Mouse (Mus musculus) erythroblast, adult 5-6 weeks (primary cell): ENCODE measurements around the gene Aunip. TPM values are rescaled to one million over a fixed set of nuclear protein-coding genes. Genes with fewer than 3 reads are reported as not detected.
"Not testable (repeated sequence)": the region's sequence is repeated elsewhere in the genome, so short reads cannot be mapped to it uniquely, and the experiment has no call there.

Source experiments
- ATAC-seq: replicated peaks from 2 replicates; pipeline ENCODE4 v1.8.0; 2016; ENCODE audit warnings: moderate number of reproducible peaks, mild to moderate bottlenecking, moderate TSS enrichment, inconsistent platforms; ENCODE audit not compliant: poor library complexity, low FRiP score, severe bottlenecking
- total RNA-seq, 2 experiments: library from RNA; stranded (forward) in 1 of 2; stranded (reverse) in 1 of 2; fragments of 150-400 nt in 1 of 2; fragments of 200-764, 138-1000 nt in 1 of 2; gene quantifications; 2 replicates each; pipeline versions ENCODE4 v1.2.3 to v1.2.4; 2015 to 2017; ENCODE audit warnings: low replicate concordance in 2 of 2

Aunip gene
- total RNA-seq, 2 experiments from 2014 or later, result 4.0 to 8.4 TPM

- ATAC-seq, result no peak
Observed at GRCm38 (mm10) chr4:134484231-134484630, 26.6 kb upstream of the Aunip start.

DNA sequence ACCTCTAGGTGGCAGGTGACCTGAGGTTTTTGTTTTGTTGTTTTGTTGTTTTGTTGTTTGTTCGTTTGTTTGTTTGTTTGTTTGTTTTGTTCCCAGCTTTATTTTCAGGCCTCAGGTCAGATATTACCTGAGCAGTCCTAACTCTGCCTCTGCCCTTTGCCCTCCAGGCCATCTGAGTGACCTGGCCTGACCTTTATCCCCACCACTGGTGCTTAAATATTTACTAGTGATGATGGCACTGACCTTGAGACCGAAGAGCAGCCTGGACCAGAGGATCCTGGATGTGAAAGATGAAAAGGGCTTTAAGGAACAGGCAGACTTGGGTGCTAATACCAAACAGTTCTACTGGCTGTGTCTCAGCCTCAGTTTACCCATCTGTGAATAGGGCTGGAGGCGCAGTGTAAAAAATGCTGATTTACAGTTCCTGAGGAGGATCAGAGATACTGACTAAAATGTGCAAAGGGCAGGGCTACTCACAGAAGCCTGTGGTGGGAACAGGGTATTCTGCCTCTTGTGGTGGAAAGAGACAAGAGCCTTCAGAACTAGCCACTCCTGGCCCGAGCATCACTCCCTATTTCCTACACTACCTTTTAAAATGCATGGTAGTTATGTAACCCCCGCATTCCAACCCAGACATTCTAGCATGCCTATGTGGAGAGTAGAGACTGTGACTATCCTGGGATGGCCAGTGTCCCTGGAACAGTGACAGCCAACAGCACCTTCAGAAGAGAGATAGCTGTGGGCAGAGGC lies 25.5 kb upstream of the Aunip start:
- ATAC-seq, result no peak

DNA sequence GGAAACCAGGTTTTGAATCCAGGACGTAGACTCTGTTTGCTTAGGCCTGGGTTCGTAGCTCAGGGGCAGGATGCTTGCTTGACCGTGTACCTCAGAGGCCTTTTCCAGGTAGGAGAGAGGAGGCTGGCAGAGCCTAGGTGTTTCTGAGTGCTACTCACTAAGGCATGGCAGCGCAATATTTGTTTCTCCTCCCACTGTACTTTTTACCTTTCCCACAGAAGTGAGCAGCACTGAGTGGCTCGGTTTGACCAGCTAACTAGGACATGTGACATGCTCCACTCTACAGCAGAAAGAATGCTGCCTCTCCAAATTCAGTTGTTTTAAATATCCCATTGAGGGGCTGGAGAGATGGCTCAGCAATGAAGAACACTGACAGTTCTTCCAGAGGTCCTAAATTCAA lies 22.6 kb upstream of the Aunip start:
- no peak for ATAC-seq

DNA sequence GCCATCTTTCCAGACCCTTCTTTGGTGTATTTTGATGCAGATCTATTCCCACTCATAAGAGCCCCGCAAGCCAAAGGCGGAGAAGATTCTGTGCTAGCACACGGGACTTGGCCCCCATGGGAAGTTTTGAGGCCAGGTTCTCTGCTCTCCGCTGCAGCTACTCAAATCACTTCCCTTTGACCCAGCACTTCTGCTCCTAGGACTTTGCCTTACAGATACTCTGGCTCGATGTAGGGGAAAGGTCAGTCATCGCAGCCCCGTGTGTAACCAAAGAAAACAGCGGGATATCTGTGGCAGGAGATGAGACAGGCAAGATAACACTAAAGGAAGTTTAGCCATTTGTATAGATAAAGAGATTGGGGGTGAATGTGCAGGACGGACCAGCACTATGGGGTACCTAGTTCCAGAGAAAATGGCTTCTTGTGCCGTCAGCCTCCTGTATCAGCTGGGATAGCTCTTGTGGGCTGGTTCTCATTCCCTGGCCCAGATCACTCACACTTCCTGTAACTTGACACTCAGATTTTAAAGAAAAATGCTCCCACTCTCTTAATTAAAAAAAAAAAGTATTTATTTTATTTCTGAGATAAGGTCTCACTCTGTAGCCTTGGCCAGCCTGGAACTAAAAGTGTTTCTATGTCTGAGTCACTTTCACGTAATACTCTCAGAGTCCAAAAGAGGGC lies 20.7 kb upstream of the Aunip start:
- no peak for ATAC-seq

GRCm38 (mm10) chr4:134491716-134492115 lies 19.1 kb upstream of the Aunip start:
- no peak for ATAC-seq

DNA sequence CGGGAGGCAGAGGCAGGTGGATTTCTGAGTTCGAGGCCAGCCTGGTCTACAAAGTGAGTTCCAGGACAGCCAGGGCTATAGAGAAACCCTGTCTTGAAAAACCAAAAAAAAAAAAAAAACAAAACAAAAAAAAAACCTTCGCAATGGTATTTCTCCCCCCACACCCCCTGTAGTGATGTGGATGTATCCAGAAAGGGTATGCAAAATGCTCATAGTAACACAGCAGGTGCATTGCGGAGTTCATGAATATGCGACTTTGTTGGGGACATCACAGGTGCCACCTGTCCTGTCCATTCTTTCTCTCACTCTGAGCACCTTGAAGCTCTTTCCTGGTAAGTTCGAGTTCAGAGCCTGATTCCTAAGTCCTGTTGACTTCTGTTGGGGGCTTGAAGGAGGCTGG lies 16.6 kb upstream of the Aunip start:
- ATAC-seq, result not testable (repeated sequence)

DNA sequence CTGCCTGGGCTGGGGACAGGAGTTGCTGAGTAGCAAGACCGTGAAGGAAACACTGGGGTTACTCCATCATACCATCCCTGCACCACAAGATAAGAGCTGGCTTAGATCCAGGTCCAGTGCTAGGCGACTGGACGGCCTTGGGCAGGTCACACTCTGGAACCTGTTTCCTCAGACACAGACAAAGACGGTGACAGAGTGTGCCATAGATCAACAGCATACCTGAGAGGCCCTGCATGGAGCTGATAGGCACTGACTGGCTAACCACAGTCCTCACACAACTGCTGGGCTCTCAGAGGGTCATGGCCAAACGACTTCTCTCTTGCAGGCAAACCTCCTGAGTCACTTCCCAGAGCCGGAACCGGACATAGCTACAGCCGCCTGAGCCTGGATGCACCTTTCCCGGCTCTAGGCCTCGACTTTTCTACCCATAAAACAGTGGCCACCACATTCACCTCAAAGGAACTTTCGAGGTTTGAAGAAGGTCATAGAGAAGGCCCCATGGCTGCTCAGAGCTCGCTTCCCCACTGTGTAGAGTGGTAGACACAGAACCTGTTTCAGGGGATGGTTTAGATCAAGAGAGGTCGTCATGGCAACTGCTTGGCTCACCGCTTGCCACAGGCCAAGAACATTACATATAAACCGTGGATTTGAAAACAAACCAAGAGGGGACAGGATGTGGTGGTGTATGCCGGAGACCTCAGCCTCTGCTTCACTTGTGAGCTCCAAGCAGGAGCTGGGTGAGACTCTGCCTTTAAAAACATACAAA lies 15.8 kb upstream of the Aunip start:
- peak; percentile 79 for ATAC-seq

DNA sequence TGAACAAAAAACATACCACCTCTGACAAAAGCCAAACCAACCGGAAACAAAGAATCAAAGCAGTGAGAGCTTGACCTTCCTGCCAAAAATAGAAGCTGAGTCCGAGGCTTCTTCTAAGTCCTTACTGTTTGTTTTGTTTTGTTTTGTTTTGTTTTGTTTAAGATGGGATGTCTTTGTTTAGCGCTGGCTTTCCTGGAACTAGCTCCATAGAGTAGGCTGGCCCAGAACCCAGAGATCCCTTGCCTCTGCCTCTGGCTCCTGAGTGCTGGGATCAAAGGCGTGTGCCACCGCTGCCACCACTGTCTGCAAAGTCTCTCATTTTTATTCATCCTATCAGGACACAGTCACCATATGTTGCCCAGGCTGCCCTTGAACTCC lies 15.3 kb upstream of the Aunip start:
- ATAC-seq, result no peak

DNA sequence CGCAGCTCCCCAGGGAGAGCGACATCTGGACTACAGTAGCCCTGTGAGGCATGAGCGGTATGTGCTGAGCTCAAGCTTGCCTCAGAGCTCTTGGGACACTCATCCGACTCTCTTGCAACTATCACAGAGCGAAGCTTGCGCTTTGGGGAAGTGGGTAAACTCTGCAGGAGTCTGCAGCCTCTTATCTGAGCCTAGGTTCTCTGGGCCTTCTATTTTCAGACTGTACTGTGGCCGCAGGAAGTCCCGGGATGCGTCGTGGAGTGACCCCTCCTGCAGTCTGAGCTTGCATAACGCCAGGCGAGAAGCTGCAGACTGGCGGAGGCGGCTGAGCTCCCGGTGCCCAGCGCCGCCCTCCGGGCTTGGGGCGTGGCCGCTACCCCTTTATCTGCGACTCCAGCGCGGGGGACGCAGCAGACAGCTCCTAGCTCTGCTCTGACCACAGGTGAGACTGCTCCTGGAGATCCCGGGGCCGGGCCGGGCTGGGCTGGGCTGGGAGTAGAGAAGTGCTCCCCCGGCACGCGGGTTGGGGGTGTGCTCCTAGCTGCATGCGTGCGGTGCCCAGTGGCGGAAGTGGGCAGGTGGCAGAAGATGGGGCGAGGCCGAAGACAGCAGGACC lies 14.1 kb upstream of the Aunip start, which contains the start of gene Paqr7:
TSS of gene Paqr7 (plus strand) at position 103 of the 616 bp plus-strand sequence.
- peak; percentile 87 for ATAC-seq

GRCm38 (mm10) chr4:134497223-134497622 lies 13.6 kb upstream of the Aunip start:
- no peak for ATAC-seq

GRCm38 (mm10) chr4:134497986-134498731 lies 12.6 kb upstream of the Aunip start:
- ATAC-seq, result no peak

DNA sequence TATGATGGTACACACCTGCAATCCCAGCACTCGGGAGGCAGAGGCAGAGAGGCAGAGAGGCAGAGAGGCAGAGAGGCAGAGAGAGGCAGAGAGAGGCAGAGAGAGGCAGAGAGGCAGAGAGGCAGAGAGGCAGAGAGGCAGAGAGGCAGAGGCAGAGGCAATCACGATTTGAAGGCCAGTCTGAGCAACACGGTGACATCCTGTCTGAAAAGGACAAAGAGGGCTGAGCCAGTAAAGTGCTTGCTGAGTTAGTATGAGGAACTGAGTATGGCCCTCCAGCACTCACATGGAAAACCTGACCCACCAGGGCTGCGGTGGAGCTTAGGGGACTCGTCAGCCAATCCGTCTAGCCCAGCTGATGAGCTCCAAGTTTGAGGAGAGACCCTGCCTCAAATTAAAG lies 11.8 kb upstream of the Aunip start:
- not testable (repeated sequence) for ATAC-seq

GRCm38 (mm10) chr4:134501095-134501494 lies 9.7 kb upstream of the Aunip start:
- no peak for ATAC-seq

- ATAC-seq, result peak; percentile 64; the same call in 1 of the 2 replicates
Observed at GRCm38 (mm10) chr4:134503686-134504357, 7.0 kb upstream of the Aunip start.

GRCm38 (mm10) chr4:134505303-134505789 lies 5.5 kb upstream of the Aunip start:
- no peak for ATAC-seq

GRCm38 (mm10) chr4:134505966-134506594 lies 4.7 kb upstream of the Aunip start:
- peak; percentile 83 for ATAC-seq

DNA sequence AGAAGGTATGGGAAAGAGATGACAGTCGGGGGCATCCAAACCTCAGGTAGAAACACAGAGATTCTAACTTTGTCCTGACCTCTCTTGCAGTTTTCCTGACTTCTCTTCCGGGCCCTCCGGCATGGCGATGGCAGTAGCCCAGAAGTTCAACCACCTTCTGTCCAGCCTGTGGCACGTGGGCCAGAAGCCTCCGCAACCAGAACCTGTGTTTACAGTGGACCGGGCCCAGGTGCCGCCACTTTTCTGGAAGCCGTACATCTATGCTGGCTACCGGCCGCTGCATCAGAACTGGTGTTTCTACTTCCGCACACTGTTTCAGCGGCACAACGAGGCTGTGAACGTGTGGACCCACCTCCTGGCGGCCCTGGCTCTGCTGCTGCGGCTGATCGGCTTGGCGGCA lies 4.1 kb upstream of the Aunip start:
- no peak for ATAC-seq

DNA sequence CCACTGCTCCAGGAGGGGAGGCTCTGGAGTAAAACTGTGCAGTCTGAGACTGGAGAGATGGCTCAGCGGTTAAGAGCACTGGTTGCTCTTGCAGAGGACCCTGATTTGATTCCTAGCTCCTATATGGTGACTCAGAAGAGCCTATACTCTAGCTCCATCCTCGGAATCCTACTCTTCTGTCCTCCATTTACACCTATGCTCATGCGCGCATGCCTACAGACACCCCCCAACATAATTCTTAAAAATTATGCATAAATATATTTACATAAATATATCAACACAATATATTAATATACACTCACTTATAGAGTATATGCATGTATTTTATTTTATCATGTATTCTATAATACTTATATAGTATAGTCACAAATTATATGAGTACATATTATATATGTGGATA lies 403 bp upstream of the Aunip start:
- no peak for ATAC-seq
